Mouse (Mus musculus) ovary, postnatal 14 days (tissue): ENCODE results near the gene Lrg1.

Source experiments
- DNase-seq: peaks from one replicate; pipeline ENCODE4 v3.0.0; 2022; ENCODE audit warnings: low spot score

The Lrg1 gene

DNA sequence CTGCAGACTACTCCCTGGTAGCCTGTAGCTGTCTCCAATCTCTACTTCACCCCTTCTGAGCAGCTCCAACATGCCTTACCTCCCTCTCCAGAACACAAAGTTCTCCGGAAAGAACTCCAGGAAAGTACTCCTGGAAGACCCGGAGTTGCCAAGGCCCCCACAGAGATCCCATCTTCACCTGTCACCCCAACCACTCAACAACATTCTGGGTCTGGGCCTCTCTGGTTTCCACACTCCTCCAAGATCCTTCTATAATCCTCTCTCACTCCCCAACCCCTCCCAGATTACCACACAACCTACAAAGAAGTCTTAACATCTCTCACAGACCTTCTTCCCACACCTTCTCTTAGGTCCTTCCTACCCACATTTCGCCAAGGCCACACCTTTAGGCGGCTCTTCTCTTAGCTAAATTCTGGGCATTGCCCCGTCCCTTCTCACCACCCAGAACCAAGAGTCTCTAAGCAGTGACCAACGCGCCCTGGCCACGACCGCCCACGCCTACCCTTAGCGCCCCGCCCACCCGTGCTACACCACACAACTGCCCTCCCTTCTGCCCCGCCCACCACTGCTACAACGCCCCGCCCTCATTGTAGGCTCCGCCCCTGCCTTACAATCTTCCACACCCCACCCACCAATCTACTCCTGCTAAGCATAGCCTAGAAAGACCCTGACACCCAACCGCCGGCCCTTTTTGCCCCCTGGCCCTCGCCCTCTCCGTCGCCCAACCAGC, 47.5 kb downstream of the Lrg1 start:
- DNase-seq, result peak; percentile 80

GRCm38 (mm10) chr17:56072243-56072642, 49.6 kb downstream of the Lrg1 start:
- DNase-seq, result no peak

GRCm38 (mm10) chr17:56071126-56071525, 50.7 kb downstream of the Lrg1 start:
- DNase-seq, result no peak
